Mouse (Mus musculus) forebrain, embryonic 14.5 days (tissue): ENCODE measurements at regions not wholly inside any gene's neighbourhood (a gene's known extent, or its start where the extent isn't known, plus 50 kb on each side); places are given as distances from the start of the nearest gene placed in this dataset.

Source experiments
- ATAC-seq: fragments of 200-750 bp; cut with Nextera tagmentation; 2 replicates; pipeline ENCODE4 v1.8.0; 2017; ENCODE audit warnings: mild to moderate bottlenecking, moderate library complexity
- DNase-seq: peaks from one replicate; pipeline ENCODE4 v3.0.0-alpha.2; 2015; ENCODE audit warnings: low spot score
- H3K27ac ChIP-seq: fragments of 300-500 bp; sonication (generic); 2 replicates; pipeline ENCODE4 v1.5.1; 2014; ENCODE audit warnings: low read depth, mild to moderate bottlenecking, control low read depth, low read length, moderate library complexity
- H3K27me3 ChIP-seq: fragments of 300-500 bp; sonication (generic); replicated peaks from 2 replicates; pipeline ENCODE4 v1.6.1; 2014; ENCODE audit warnings: low read length, control low read depth, mixed read lengths; ENCODE audit not compliant: control insufficient read depth, insufficient read depth
- H3K36me3 ChIP-seq: fragments of 300-500 bp; sonication (generic); 2 replicates; pipeline ENCODE4 v1.6.1; 2014; ENCODE audit warnings: low read length, control low read depth; ENCODE audit not compliant: control insufficient read depth, insufficient read depth
- H3K4me1 ChIP-seq: fragments of 300-500 bp; sonication (generic); 2 replicates; pipeline ENCODE4 v1.6.1; 2014; ENCODE audit warnings: antibody characterized with exemption, low read length, control low read depth; ENCODE audit not compliant: control insufficient read depth, insufficient read depth
- H3K4me2 ChIP-seq: fragments of 300-500 bp; sonication (generic); 2 replicates; pipeline ENCODE4 v1.6.1; 2014; ENCODE audit warnings: mild to moderate bottlenecking, control low read depth, low read length
- H3K4me3 ChIP-seq: fragments of 300-500 bp; sonication (generic); 2 replicates; pipeline ENCODE4 v1.5.1; 2014; ENCODE audit warnings: low read depth, low read length, control low read depth
- H3K9ac ChIP-seq: fragments of 300-500 bp; sonication (generic); 2 replicates; pipeline ENCODE4 v1.6.1; 2014; ENCODE audit warnings: mild to moderate bottlenecking, low read length, control low read depth, moderate library complexity
- H3K9me3 ChIP-seq: fragments of 300-500 bp; sonication (generic); replicated peaks from 2 replicates; pipeline ENCODE4 v1.6.1; 2016; ENCODE audit warnings: low read length, control low read depth, mixed read lengths; ENCODE audit not compliant: control insufficient read depth
- WGBS: fragments of 180-500 bp; shearing (Covaris S2); extraction: QIAGEN DNeasy Blood & Tissue Kit; methylation state at CpG from one replicate; pipeline ENCODE4 v1.1.7; 2014; 5-methylcytosine and 5-hydroxymethylcytosine counted together

- no peak overlapping the region for H3K4me2 ChIP-seq
- no peak overlapping the region for H3K4me3 ChIP-seq
- no peaks in the 10 kb centered on the region for H3K4me1 ChIP-seq
- H3K27ac ChIP-seq = no peak overlapping the region
- WGBS = 90% methylated on average over 1 of the region's 1 CpGs
- no peak for DNase-seq
- H3K9me3 ChIP-seq = no peaks in the 10 kb centered on the region
- no peaks in the 10 kb centered on the region for H3K27me3 ChIP-seq
- H3K36me3 ChIP-seq = no peaks in the 10 kb centered on the region
- H3K9ac ChIP-seq = no peak overlapping the region
- no peak for ATAC-seq
Measured at GRCm38 (mm10) chr6:99850706-99851105, 124.5 kb upstream of the Prok2 start.

DNA sequence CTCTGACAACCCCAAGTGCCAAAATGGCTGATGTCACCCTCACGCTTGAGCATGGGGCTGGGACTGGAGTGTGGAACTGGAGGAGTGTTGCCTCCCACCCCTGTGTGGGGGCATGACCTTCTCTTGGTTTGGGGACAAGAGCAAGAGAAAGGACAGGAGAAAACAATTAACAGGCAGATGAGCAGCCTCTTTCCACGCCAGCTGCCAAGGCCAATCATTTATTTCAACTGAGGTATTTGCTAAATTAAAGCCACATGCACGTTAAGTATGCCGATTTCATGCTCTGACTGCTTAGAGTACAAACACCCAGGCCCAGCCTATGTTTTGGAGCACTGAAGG, 119.3 kb upstream of the Prok2 start:
- no peak overlapping the region for H3K27ac ChIP-seq
- H3K9ac ChIP-seq = no peak overlapping the region
- H3K9me3 ChIP-seq = no peaks in the 10 kb centered on the region
- H3K4me3 ChIP-seq = no peak overlapping the region
- H3K4me2 ChIP-seq = no peak overlapping the region
- peak; percentile 39 for DNase-seq
- WGBS = 9% methylated on average over 4 of the region's 4 CpGs
- no peaks in the 10 kb centered on the region for H3K27me3 ChIP-seq
- peak; percentile 47; the same call in 1 of the 2 replicates for ATAC-seq
- H3K36me3 ChIP-seq = no peaks in the 10 kb centered on the region
- peaks cover 13% of the 10 kb centered on the region for H3K4me1 ChIP-seq

DNA sequence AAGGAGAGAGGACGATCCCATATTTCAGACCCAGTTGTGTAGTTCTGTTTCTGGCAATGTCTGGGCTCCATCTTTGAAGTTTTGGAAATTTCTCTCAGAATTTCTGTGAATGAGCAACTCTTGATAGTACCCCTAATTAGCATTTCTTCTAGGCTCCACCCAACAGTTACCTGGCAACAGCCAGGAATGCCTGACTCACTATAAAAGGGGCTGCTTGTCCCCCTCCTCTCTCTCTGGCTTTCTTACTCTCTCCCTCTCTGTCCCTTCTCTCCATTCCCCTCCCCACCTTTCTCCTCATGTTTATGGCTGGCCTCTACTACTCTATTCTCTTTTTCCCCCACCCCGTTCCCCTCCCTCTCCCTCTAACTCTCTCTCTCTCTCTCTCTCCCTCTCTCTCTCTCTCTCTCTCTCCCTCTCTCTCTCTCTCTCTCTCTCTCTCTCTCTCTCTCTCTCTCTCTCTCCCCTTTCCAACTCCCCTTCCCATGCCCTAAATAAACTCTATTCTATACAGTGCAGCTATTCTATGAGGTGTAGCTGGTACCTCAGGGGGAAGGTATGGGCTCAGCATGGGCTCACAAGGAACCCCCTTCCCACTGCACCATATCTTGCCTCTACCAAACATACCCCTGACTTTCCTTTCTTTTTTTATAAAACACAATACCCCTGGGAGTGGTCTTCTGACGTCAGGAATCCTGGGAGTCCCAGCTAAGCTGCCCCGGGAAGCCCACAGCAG, 118.7 kb upstream of the Prok2 start:
- no peak overlapping the region for H3K4me2 ChIP-seq
- H3K4me3 ChIP-seq = no peak overlapping the region
- 11% methylated on average over 4 of the region's 4 CpGs for WGBS
- no peak overlapping the region for H3K27ac ChIP-seq
- peak; percentile 46 for DNase-seq
- no peaks in the 10 kb centered on the region for H3K36me3 ChIP-seq
- H3K9ac ChIP-seq = no peak overlapping the region
- H3K9me3 ChIP-seq = no peaks in the 10 kb centered on the region
- peak; percentile 70 for ATAC-seq
- H3K27me3 ChIP-seq = no peaks in the 10 kb centered on the region
- H3K4me1 ChIP-seq = peaks cover 13% of the 10 kb centered on the region

DNA sequence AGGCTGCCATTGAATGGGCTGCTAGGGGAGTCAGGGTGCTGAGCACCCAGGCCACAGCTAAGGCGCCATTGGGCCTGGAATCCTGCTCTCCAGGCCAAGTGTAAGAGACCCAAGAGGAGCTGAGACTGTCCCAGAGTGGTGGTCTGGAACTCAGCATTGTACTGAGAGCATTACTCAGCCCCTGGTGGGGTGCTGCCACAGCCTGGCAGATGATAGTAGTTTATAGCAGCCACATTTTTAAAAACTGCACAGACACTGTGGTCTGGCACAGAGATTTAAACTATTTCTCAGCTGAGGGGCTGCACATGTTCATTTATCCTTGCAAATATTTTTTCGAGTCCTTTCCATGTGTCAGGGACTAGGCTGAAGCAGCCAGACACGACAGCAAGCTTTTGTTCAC, 117.3 kb upstream of the Prok2 start:
- Histone ChIP-seq H3K36me3 (no peaks in the 10 kb centered on the region), H3K4me2 (no peak overlapping the region), H3K27me3 (no peaks in the 10 kb centered on the region), H3K4me1 (peaks cover 13% of the 10 kb centered on the region), H3K9me3 (no peaks in the 10 kb centered on the region), H3K27ac (no peak overlapping the region), H3K9ac (no peak overlapping the region), H3K4me3 (no peak overlapping the region)
- ATAC-seq = no peak
- WGBS = 67% methylated on average over 3 of the region's 3 CpGs
- no peak for DNase-seq

DNA sequence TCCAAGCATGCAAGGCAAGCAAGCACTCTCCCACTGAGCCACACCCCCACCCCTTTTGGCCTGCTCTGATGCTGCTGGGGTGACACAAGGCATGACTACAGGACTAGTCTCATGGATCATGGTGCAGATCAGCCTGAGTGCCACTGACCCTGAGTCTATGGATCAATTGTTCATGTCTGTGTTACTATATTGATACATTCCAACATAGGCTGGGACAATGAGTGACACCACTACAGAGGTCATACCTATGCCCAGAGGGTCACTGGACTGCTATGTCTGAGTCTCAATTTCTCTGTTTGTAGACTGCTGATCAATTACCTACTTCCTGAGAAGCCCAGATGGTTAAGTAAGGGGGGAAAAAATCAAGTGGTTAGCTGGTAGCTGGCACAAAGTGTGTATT, 116.5 kb upstream of the Prok2 start:
- Histone ChIP-seq H3K9ac (no peak overlapping the region), H3K4me1 (peaks cover 13% of the 10 kb centered on the region), H3K9me3 (no peaks in the 10 kb centered on the region), H3K27ac (no peak overlapping the region), H3K36me3 (no peaks in the 10 kb centered on the region), H3K4me3 (no peak overlapping the region), H3K4me2 (no peak overlapping the region), H3K27me3 (no peaks in the 10 kb centered on the region)
- ATAC-seq (no peak), DNase-seq (no peak)

DNA sequence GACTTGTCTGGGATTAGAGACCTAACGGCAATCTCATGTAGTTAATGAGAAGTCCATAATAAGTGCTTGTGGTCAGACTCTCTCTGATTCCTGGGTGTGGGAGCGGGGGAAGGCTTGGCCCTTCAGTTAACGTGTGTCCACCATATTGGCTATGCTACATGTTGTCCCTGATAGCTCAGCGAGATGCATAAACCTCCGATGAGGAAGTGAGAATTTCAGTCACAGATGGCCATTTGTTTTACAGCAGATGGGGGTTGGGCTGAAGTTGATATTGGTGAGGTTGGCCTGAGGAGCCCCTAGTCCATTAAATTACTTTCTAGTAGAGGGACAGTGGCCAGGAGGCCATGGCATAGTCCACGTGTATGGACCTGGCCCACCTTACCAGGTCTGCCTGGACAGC, 114.6 kb upstream of the Prok2 start:
- H3K9ac ChIP-seq = no peak overlapping the region
- peaks cover 13% of the 10 kb centered on the region for H3K4me1 ChIP-seq
- H3K27ac ChIP-seq = no peak overlapping the region
- 85% methylated on average over 6 of the region's 6 CpGs for WGBS
- no peak overlapping the region for H3K4me2 ChIP-seq
- H3K4me3 ChIP-seq = no peak overlapping the region
- DNase-seq (no peak), ATAC-seq (no peak)
- no peaks in the 10 kb centered on the region for H3K9me3 ChIP-seq
- no peaks in the 10 kb centered on the region for H3K36me3 ChIP-seq
- H3K27me3 ChIP-seq = no peaks in the 10 kb centered on the region

- H3K4me2 ChIP-seq = no peak overlapping the region
- no peak overlapping the region for H3K4me3 ChIP-seq
- H3K27ac ChIP-seq = no peak overlapping the region
- peak; percentile 84 for ATAC-seq
- no peaks in the 10 kb centered on the region for H3K9me3 ChIP-seq
- H3K36me3 ChIP-seq = no peaks in the 10 kb centered on the region
- no peak overlapping the region for H3K9ac ChIP-seq
- 21% methylated on average over 3 of the region's 3 CpGs for WGBS
- H3K4me1 ChIP-seq = no peaks in the 10 kb centered on the region
- peak; percentile 89 for DNase-seq
- H3K27me3 ChIP-seq = no peaks in the 10 kb centered on the region
Measured at GRCm38 (mm10) chr6:99833323-99833722, 107.1 kb upstream of the Prok2 start.

DNA sequence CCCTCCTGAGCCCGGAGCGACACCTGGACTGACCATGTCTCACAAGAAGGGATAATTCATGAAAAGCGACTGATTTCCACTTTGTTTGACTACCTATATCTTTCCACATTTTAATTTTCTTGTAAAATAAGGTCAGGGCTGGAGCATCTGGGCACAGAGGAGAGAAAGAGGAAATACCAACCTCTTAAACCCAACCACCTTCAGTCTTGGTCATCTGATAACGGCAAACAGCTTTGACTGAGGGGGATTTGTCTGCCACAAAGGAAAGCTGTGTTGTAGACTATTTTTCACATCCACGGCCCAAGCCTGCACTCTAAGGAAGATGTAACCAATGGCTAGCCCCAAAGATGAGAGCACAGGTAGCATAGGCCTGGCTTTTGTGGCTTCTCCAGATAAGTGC, 101.4 kb upstream of the Prok2 start:
- WGBS = 97% methylated on average over 5 of the region's 5 CpGs
- no peak overlapping the region for H3K4me3 ChIP-seq

DNA sequence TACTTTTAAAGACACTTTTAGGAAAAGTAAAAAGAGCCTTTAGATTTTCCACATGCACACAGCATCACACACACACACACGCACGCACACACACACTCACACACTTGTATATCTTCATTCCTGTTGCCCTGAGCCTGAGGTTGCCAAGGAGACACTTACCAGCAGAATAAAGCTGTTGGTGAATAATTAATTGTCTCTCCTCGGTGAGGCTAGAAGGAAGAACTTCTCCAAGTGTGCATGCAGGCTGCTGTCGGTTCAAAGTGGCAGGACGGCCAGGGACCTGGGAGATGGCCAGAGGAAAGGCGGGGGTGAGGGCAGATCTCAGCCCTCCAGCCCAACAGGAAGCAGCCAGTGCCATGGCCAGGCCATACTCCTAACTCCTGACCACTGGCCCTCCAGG, 98.6 kb upstream of the Prok2 start:
- Histone ChIP-seq H3K27me3 (no peaks in the 10 kb centered on the region), H3K4me1 (peaks cover 10% of the 10 kb centered on the region), H3K27ac (no peak overlapping the region), H3K4me2 (no peak overlapping the region), H3K4me3 (no peak overlapping the region), H3K9ac (no peak overlapping the region), H3K9me3 (no peaks in the 10 kb centered on the region), H3K36me3 (no peaks in the 10 kb centered on the region)
- peak; percentile 55; the same call in 1 of the 2 replicates for ATAC-seq
- 34% methylated on average over 6 of the region's 6 CpGs for WGBS
- DNase-seq = peak; percentile 51

More for the DNA sequence above, 101.4 kb upstream of the Prok2 start:
- H3K9ac ChIP-seq = no peak overlapping the region
- H3K9me3 ChIP-seq = no peaks in the 10 kb centered on the region
- H3K27ac ChIP-seq = no peak overlapping the region
- H3K4me1 ChIP-seq = peaks cover 10% of the 10 kb centered on the region
- no peak overlapping the region for H3K4me2 ChIP-seq
- DNase-seq = no peak
- H3K27me3 ChIP-seq = no peaks in the 10 kb centered on the region
- no peaks in the 10 kb centered on the region for H3K36me3 ChIP-seq
- no peak for ATAC-seq
